Mouse (Mus musculus) hindbrain, embryonic 14.5 days (tissue): ENCODE measurements around the gene Sdr39u1. TPM values are rescaled to one million over a fixed set of nuclear protein-coding genes. Genes with fewer than 3 reads are reported as not detected.

ENCODE experiments used
- ATAC-seq: fragments of 200-750 bp; cut with Nextera tagmentation; 2 replicates; pipeline ENCODE4 v1.8.0; 2017; ENCODE audit warnings: moderate number of reproducible peaks, mild to moderate bottlenecking, moderate TSS enrichment, moderate library complexity; ENCODE audit not compliant: low FRiP score
- DNase-seq: peaks from one replicate; pipeline ENCODE4 v3.0.0-alpha.2; 2015; ENCODE audit warnings: low spot score
- H3K27ac ChIP-seq: fragments of 300-500 bp; sonication (generic); 2 replicates; pipeline ENCODE4 v1.5.1; 2014; ENCODE audit warnings: mild to moderate bottlenecking, moderate library complexity
- H3K27me3 ChIP-seq: fragments of 300-500 bp; sonication (generic); 2 replicates; pipeline ENCODE4 v1.6.1; 2014; ENCODE audit warnings: mild to moderate bottlenecking, low read length, mixed read lengths; ENCODE audit not compliant: control insufficient read depth, insufficient read depth
- H3K36me3 ChIP-seq: fragments of 300-500 bp; sonication (generic); replicated peaks from 2 replicates; pipeline ENCODE4 v1.6.1; 2014; ENCODE audit not compliant: control insufficient read depth, insufficient read depth
- H3K4me1 ChIP-seq: fragments of 300-500 bp; sonication (generic); replicated peaks from 2 replicates; pipeline ENCODE4 v1.6.1; 2014; ENCODE audit warnings: antibody characterized with exemption, low read length, mixed read lengths; ENCODE audit not compliant: control insufficient read depth, insufficient read depth
- H3K4me2 ChIP-seq: fragments of 300-500 bp; sonication (generic); replicated peaks from 2 replicates; pipeline ENCODE4 v1.6.1; 2014; ENCODE audit warnings: mild to moderate bottlenecking, moderate library complexity
- H3K4me3 ChIP-seq: fragments of 300-500 bp; sonication (generic); replicated peaks from 2 replicates; pipeline ENCODE4 v1.5.1; 2014; ENCODE audit warnings: mild to moderate bottlenecking, low read length
- H3K9ac ChIP-seq: fragments of 300-500 bp; sonication (generic); 2 replicates; pipeline ENCODE4 v1.6.1; 2014
- H3K9me3 ChIP-seq: fragments of 300-500 bp; sonication (generic); 2 replicates; pipeline ENCODE4 v1.6.1; 2016; ENCODE audit warnings: low read length; ENCODE audit not compliant: control insufficient read depth
- WGBS: fragments of 180-500 bp; shearing (Covaris S2); extraction: QIAGEN DNeasy Blood & Tissue Kit; methylation state at CpG from one replicate; pipeline ENCODE4 v1.1.7; 2014; 5-methylcytosine and 5-hydroxymethylcytosine counted together
- polyA plus RNA-seq: library from polyadenylated mRNA; unstranded; fragments of >200 nt; fragmentation: Nextera tagmentation; extraction: Ambion mirVana; gene quantifications from 2 replicates; pipeline ENCODE4 v1.2.1, GENCODE M21; 2014

Gene Sdr39u1
- polyA plus RNA-seq, 1 experiment from 2014 or later = 131 TPM

DNA sequence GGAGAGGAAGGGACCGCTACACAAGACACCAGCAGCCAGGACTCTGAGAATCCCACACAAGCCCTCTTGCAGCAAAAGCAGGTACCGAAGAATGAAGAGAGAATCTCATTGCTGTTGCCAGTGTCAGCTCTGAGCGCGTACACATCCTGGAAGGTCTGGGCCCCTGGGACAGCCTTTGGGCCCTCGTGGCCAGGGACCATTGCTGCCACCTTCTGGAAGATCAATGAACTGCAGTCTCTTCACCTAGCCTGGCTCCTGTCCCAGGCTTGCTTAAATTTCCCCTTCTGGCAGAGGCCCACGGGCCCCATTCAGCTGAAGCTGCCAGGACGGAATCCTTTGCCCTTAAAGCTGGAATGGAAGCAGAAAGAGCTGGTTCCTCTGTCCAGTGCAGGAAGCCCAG, 36.3 kb downstream of the Sdr39u1 start:
- no peak overlapping the region for H3K9ac ChIP-seq
- ATAC-seq (no peak), DNase-seq (peak; percentile 76)
- no peak overlapping the region for H3K4me3 ChIP-seq
- peaks cover 52% of the 10 kb centered on the region for H3K36me3 ChIP-seq
- peaks cover 3% of the 10 kb centered on the region; the same call in 1 of the 2 replicates for H3K4me1 ChIP-seq
- no peak overlapping the region for H3K27ac ChIP-seq
- no peak overlapping the region for H3K4me2 ChIP-seq
- 24% methylated on average over 7 of the region's 7 CpGs for WGBS
- H3K27me3 ChIP-seq = no peaks in the 10 kb centered on the region
- no peaks in the 10 kb centered on the region for H3K9me3 ChIP-seq

DNA sequence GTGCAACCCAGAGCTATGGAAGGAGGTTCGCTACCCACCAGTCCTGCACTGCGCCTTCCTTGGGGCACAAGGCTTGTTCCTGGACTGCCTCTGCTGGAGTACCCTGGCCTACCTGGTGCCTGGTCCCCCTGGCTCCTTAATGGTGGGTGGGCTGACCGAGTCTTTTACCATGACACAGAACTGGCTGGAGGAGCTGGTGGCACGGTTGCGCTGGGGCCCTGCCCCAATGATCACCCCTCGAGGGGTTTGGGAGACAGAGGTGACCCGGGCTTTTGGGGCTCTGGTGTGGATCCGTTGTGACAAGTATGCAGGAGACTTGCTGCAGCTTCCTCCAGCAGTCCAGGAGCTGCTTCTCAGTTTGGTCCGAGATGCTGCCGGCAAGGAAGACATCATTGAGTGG, 37.1 kb downstream of the Sdr39u1 start:
- H3K36me3 ChIP-seq = peaks cover 44% of the 10 kb centered on the region
- peak; percentile 29; the same call in 1 of the 2 replicates for ATAC-seq
- no peaks in the 10 kb centered on the region for H3K27me3 ChIP-seq
- H3K9ac ChIP-seq = no peak overlapping the region
- H3K9me3 ChIP-seq = no peaks in the 10 kb centered on the region
- H3K4me2 ChIP-seq = no peak overlapping the region
- no peak overlapping the region for H3K27ac ChIP-seq
- 97% methylated on average over 10 of the region's 10 CpGs for WGBS
- DNase-seq = no peak
- peaks cover 6% of the 10 kb centered on the region for H3K4me1 ChIP-seq
- H3K4me3 ChIP-seq = no peak overlapping the region

DNA sequence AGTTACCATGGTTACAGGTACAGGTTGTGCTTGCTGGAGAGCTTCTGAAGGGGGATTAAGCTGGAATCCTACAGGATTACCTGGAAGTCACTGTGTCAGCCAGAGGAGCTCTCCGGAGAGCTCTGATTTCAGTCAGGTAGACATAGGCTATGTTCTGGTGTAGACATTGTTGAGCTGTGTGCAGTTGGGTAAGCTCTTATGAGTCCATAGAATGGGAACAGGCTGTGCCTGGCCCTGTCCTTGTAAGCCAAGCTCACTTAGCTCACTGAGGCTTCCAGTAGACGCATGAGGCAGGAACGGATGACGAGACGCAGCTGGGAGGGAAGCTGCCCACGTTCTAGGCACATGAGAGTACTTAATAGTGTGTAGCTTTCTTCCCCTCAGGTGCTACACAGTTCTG, 37.9 kb downstream of the Sdr39u1 start:
- Histone ChIP-seq H3K4me3 (no peak overlapping the region), H3K27me3 (no peaks in the 10 kb centered on the region), H3K27ac (no peak overlapping the region), H3K9me3 (no peaks in the 10 kb centered on the region), H3K4me2 (no peak overlapping the region), H3K36me3 (peaks cover 37% of the 10 kb centered on the region), H3K4me1 (peaks cover 14% of the 10 kb centered on the region), H3K9ac (no peak overlapping the region)
- WGBS = 87% methylated on average over 6 of the region's 6 CpGs
- no peak for DNase-seq
- ATAC-seq = no peak

DNA sequence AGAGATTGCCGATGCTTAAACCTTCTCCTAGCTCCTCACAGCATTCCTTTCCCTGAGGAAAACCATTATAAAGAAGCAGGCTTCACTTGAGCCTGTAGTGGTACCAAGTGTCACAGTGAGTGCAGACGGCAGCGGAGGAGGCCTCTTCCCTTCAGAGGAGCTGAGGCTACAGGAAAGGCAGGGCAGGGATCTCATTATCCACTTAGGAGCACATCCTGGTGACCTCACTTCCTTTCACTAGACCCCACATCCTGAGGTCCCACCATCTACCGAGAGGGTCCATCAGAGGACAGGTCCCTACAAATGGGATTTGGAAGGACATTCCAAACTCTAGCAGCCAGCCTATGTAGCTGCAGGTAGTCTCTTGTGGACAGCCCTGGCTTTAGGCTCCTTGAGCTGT, 42.5 kb downstream of the Sdr39u1 start:
- H3K9ac ChIP-seq = 0 out of 2 replicates have a peak overlapping the region, but pooled peaks have one; percentile 4
- peaks cover 44% of the 10 kb centered on the region for H3K4me1 ChIP-seq
- H3K27ac ChIP-seq = no peak overlapping the region
- H3K4me3 ChIP-seq = no peak overlapping the region
- 69% methylated on average over 4 of the region's 4 CpGs for WGBS
- peak overlapping the region; percentile 88 for H3K4me2 ChIP-seq
- ATAC-seq (no peak), DNase-seq (no peak)
- H3K27me3 ChIP-seq = no peaks in the 10 kb centered on the region
- H3K36me3 ChIP-seq = 0 out of 2 replicates have a peak, but pooled peaks cover under 1% of the 10 kb centered on the region
- H3K9me3 ChIP-seq = no peaks in the 10 kb centered on the region

DNA sequence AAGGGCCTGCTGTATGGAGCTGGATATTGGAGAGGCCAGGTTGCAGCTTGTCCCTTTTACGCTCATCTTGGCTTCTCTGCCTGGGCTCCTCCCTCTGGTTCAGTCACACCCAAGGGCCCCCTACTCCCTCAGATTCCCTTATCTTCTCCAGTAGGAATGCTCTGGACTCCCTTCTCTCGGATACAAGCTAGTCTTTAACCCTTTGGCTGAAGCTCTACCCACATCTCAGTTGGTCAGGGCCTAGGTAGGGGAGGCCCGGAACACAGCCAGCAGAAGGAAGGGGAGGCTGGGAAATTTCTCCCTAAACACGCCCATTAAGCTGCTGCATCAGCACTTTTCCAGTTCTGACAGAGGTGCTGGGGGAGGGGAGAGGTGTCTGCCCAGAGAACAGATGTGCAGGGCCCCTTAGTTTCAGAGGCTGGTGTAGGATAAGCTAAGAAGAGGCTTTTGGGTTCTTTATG, 45.0 kb downstream of the Sdr39u1 start:
- DNase-seq (peak; percentile 56), ATAC-seq (peak; percentile 15; the same call in 1 of the 2 replicates)
- H3K4me2 ChIP-seq = peak overlapping the region; percentile 88
- no peaks in the 10 kb centered on the region for H3K27me3 ChIP-seq
- no peaks in the 10 kb centered on the region for H3K36me3 ChIP-seq
- no peaks in the 10 kb centered on the region for H3K9me3 ChIP-seq
- H3K27ac ChIP-seq = peak overlapping the region; percentile 86
- peak overlapping the region; percentile 88 for H3K9ac ChIP-seq
- peaks cover 48% of the 10 kb centered on the region for H3K4me1 ChIP-seq
- peak overlapping the region; percentile 68 for H3K4me3 ChIP-seq
- 4% methylated on average over 4 of the region's 4 CpGs for WGBS

DNA sequence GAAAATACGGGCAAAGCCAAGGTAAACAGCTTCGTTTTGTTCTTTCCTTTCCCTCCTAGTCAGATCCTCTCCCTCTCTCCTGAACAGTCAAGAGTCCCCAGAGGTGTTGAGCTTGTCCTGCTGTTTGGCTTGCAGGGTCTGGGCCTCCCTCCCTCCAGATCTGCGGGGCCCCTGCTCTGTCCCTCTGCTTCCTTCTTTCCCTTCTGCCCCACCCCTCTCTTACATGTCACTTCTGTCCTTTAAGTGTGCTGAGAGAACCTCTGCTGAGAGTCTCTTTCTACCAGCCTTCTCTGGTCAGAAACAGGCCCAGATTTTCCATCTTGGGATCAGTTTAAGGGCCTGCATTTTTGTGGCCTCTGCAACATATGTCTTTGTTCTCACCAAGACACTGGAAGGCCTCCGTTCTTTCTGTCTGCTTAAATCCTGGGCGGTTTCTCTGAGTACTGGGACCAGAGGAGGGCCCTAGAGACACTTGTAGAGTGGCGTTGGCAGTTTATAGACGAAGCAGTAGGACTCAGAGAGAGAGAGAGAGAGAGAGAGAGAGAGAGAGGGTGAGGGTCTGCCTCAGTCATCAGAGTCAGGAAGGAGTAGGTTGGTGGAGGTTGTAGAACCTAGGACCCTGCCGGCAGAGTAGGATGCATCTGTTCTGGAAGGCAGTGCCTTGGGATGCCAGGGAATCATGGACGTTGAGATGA, 45.5 kb downstream of the Sdr39u1 start:
- DNase-seq (no peak), ATAC-seq (peak; percentile 6; the same call in 1 of the 2 replicates)
- H3K36me3 ChIP-seq = no peaks in the 10 kb centered on the region
- no peaks in the 10 kb centered on the region for H3K9me3 ChIP-seq
- H3K27me3 ChIP-seq = no peaks in the 10 kb centered on the region
- H3K9ac ChIP-seq = peak overlapping the region; percentile 88
- peaks cover 48% of the 10 kb centered on the region for H3K4me1 ChIP-seq
- peak overlapping the region; percentile 88 for H3K4me2 ChIP-seq
- WGBS = 0% methylated on average over 9 of the region's 9 CpGs
- peak overlapping the region; percentile 68 for H3K4me3 ChIP-seq
- peak overlapping the region; percentile 86 for H3K27ac ChIP-seq

DNA sequence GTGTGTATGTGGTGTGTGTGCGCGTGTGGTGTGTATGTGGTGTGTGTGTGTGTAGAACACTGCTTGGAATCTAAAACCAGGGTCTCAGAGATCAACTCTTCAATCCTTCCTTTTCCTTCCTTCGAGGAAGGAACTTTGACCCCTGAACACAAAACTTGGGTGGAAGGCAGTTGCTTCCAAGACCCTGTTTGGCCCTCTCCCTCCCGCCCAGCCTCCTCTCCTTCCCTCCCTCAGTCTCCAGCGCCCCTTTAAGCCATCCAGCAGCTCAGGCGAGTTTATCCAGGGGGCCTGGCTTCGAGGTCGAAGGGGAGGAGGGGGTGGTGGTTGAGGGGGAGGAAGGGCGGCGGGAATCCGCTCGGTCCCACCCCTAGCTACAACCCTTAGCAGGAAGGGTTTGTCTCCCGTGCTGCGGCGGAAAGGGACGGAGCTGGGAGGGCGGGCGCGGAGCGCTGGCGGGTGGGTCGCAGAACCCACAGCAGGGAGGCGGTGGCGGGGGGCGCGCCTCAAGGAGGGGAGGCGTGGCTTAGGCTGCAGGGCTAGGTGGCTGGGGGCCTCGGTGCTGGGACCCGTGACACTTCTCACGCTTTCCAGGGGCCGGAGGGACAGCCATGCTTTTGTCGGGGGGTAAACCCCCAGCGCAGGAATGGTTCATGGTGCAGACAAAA, 46.3 kb downstream of the Sdr39u1 start, which contains the start of gene Nynrin:
TSS of gene Nynrin (plus strand) at position 390 of the 665 bp plus-strand sequence.
- H3K4me3 ChIP-seq = peak within 1 kb of the TSS; percentile 68
- H3K27ac ChIP-seq = peak within 1 kb of the TSS; percentile 86
- WGBS = under 1% methylated on average over 31 of the region's 33 CpGs
- no peaks in the 10 kb centered on the region for H3K27me3 ChIP-seq
- H3K4me1 ChIP-seq = peaks cover 48% of the 10 kb centered on the region
- no peaks in the 10 kb centered on the region for H3K36me3 ChIP-seq
- peak; percentile 70 for DNase-seq
- peak; percentile 82 for ATAC-seq
- peak within 1 kb of the TSS; percentile 88 for H3K4me2 ChIP-seq
- no peaks in the 10 kb centered on the region for H3K9me3 ChIP-seq
- H3K9ac ChIP-seq = peak within 1 kb of the TSS; percentile 88

DNA sequence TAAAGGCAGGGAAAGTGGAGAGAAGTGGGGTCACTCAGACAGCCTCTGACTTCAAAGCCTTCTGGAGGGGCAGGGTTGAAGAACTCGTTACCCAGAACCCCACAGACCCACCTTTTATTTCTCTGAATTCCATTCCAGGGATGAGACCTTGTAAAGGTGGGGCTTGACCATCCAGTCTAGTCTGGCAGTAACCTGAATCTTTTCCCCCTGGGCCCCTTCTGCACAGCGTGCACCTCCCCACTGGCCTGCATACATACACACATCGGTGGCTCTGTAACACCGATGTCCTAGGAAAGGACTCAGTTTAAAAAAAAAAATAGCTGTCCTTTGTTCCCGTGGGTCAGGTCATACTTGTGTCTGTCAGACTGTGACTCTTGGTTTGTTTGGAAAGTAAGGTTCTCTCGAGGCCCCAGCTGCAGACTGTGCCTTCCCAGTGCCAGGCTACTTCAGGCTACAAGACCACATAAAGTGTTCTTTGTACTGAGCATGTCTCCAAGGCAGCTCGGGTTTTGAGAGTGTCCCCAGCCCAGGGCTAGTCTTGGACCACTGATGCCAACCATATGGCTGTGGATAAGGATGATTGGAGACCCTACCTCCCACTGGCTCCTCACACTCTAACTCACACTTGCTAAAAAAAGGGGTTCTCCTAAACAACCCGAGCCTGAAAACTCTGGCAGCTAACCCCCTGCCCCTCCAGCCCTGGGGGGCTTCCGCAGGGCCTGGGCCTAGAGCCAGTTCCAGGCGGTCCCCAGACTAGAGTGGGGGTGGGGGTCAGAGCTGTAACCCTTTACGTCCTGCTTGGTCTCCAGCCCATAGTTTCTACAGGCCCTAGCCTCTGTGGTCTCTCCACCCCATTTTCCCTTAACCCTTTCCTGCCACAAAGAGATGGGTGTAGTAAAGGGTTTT, 47.2 kb downstream of the Sdr39u1 start:
- Histone ChIP-seq H3K9ac (peak overlapping the region; percentile 88; the same call in 1 of the 2 replicates), H3K4me1 (peaks cover 45% of the 10 kb centered on the region), H3K4me3 (peak overlapping the region; percentile 68), H3K27me3 (no peaks in the 10 kb centered on the region), H3K9me3 (no peaks in the 10 kb centered on the region), H3K27ac (peak overlapping the region; percentile 86), H3K36me3 (no peaks in the 10 kb centered on the region), H3K4me2 (peak overlapping the region; percentile 88)
- ATAC-seq = peak; percentile 81
- DNase-seq = peak; percentile 61
- 5% methylated on average over 11 of the region's 11 CpGs for WGBS
